Mouse (Mus musculus) heart, postnatal 14 days (tissue): ENCODE data around the gene Ercc4. TPM values are rescaled to one million over a fixed set of nuclear protein-coding genes. Genes with fewer than 3 reads are reported as not detected.
A peak's percentile ranks its signal among the peaks of the same experiment; 100 is the strongest.

Source experiments
- DNase-seq, 2 experiments: peaks; one replicate each; pipeline ENCODE4 v3.0.0; 2021 to 2022
- intact Hi-C: fragments of 180-260 bp; cut with DNase I; formaldehyde crosslinking; loops from one replicate; pipeline ENCODE4 v1.15.1; 2025
- total RNA-seq, 2 experiments: library from RNA; stranded (reverse); gene quantifications; 2 replicates each; pipeline ENCODE4 v1.2.3; 2021

Ercc4 gene
- total RNA-seq, 2 experiments from 2014 or later, result 7.9 to 8.7 TPM

GRCm38 (mm10) chr16:13189430-13190107 lies 80.1 kb downstream of the Ercc4 start:
- peak; percentile 58 to 81 for DNase-seq
- intact Hi-C loops, result loop anchor here (5.0 kb wide), 2 partner anchors 43 to 68 kb away; partner anchors contain the start of gene Mrtfb

GRCm38 (mm10) chr16:13190471-13190870 lies 81.0 kb downstream of the Ercc4 start:
- no peak for DNase-seq
- intact Hi-C loops, result loop anchor here (5.0 kb wide), 1 partner anchor 67 kb away; the partner anchor contains the start of gene Mrtfb

GRCm38 (mm10) chr16:13191166-13191565 lies 81.7 kb downstream of the Ercc4 start:
- no peak for DNase-seq
- intact Hi-C loops, result loop anchor here (5.0 kb wide), 1 partner anchor 66 kb away; the partner anchor contains the start of gene Mrtfb

DNA sequence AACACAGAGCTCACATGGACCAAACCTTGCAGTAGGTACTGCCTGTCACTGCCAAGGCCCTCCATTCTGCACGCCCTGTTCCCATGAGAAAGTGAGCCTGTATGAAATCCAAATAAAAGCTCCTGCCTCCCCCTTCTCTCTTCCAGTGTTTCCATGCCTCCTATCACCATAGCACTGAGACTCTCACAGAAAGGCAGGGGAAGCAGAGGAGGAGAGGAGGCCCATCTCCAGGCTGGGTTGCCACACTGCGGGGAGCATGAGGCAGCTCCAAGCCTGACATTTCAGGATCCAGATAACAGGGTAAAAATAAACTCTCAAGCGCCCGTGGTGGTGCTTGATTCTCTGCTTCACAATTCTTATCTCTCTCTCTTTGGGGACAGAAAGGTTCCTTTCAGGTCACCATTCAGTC lies 84.2 kb downstream of the Ercc4 start:
- intact Hi-C loops, result loop anchor here (5.0 kb wide), 1 partner anchor 64 kb away; the partner anchor contains the start of gene Mrtfb
- peak; percentile 27 to 54 for DNase-seq

DNA sequence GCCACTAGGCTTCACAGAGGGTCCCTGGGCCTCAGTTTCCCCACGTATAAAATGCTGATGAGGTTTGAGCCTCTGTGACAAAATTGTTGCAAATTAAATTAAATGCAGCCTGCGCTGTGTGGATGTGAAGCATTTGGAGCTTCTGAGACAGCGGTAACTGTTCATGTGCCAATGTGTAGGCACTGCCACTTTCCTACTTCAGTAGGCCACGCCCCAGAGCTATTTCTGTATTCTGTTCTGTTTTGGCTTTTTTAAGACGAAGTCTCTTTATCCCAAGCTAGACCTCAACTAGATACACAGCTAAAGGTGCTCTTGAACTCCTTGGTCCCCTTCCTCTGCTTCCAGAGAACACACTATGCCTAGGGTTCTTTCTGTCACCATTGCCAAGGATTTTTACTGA lies 85.4 kb downstream of the Ercc4 start:
- no peak for DNase-seq
- intact Hi-C loops, result loop anchor here (5.0 kb wide), 1 partner anchor 62 kb away; the partner anchor contains the start of gene Mrtfb

DNA sequence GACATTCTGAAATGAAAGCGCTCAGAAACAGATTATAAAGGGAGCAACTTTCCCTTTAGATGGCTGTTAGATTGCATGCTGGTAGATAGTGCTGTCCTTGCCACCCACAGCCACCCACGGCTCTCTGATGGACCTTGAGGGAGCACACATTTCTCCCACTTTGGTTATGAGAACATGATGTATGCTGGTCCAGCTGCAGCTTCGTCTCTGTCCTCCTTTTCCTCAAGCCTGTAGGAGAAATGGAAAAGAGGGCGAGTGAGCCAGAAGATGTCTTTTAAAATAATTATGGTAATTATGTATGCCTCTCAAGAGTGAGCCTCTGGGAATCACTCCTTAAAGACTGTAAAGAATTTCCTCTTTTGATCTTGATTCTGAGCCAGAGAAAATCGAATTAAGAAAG lies 87.1 kb downstream of the Ercc4 start:
- no peak for DNase-seq
- intact Hi-C loops, result no loop called here

DNA sequence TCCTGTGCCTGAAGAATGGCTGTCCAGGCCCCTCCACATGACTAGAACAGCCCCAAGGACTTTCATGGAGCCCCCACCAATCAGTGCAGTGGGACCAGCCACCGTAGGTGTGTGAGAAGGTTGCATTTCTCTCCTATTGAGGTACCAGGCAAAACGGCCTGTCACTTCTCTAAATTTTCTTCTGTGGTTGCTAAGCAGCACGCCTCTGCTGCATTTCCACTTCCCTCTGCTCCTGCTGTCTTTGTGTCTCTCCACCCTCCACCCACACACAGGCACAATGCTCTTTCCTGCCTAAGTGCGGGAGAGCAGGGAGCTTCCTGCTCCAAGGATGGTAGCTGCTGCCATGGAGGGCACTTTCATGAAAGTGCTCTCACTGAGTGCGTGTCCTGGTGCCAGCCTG lies 87.8 kb downstream of the Ercc4 start:
- intact Hi-C loops, result no loop called here
- DNase-seq, result no peak

DNA sequence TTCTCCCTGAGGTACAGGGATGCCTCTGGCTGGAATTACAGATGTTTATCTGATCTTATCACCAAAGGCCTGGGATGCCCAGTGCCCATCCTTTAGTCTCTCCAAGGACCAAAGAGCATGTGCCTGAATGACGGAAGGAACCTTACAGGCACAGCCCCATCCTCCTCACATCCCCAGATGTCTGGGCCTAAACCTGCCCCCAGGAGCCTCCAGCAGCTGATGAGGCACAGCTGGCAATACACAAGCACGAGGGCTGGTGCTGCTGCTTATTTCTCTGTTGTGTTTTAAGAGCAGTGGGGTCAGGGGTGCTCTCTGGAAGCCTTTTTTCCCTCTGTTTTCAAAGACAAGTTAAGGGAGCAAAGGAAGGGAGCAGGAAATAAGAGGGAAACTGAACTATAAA lies 89.7 kb downstream of the Ercc4 start:
- intact Hi-C loops, result no loop called here
- DNase-seq, result no peak

Other genes with a start within 250 kb of the Ercc4 start
- 10 to 100 TPM; 36.2 to 36.5 TPM for gene Mrtfb, start 146.8 kb downstream of the Ercc4 start, total RNA-seq